Mouse (Mus musculus) MEL (cell line): ENCODE measurements around the gene Dpp4.

Source experiments
- CTCF ChIP-seq, 3 experiments: IDR thresholded peaks in 2 of 3; conservative IDR thresholded peaks in 1 of 3; 2 replicates each; pipeline ENCODE4 v1.5.1; 2011 to 2012; ENCODE audit warnings: low read length in 3 of 3, low read depth in 2 of 3, mild to moderate bottlenecking in 2 of 3, improper control_type of control experiment in 1 of 3, inconsistent platforms in 1 of 3, mixed read lengths in 1 of 3, moderate library complexity in 1 of 3; ENCODE audit not compliant: control insufficient read depth in 1 of 3, insufficient read depth in 1 of 3, poor library complexity in 1 of 3, severe bottlenecking in 1 of 3
- EP300 ChIP-seq, 2 experiments: IDR thresholded peaks; 2 replicates each; pipeline ENCODE4 v1.6.1; 2011; ENCODE audit warnings: improper control_type of control experiment in 2 of 2, low read length in 2 of 2, low read depth in 1 of 2, mild to moderate bottlenecking in 1 of 2
- GABPA ChIP-seq: IDR thresholded peaks from 2 replicates; pipeline ENCODE4 v1.6.1; 2012; ENCODE audit warnings: low read depth, mild to moderate bottlenecking, inconsistent platforms, low read length, improper control_type of control experiment, moderate library complexity
- JUND ChIP-seq: IDR thresholded peaks from 2 replicates; pipeline ENCODE4 v1.6.1; 2011; ENCODE audit warnings: low read depth, mild to moderate bottlenecking, improper control_type of control experiment, low read length
- MAX ChIP-seq: IDR thresholded peaks from 2 replicates; pipeline ENCODE4 v1.6.1; 2011; ENCODE audit warnings: low read length, improper control_type of control experiment
- NELFE ChIP-seq: IDR thresholded peaks from 2 replicates; pipeline ENCODE4 v1.6.1; 2011; ENCODE audit warnings: low read depth, low read length, improper control_type of control experiment
- POLR2A ChIP-seq, 2 experiments: IDR thresholded peaks; 2 replicates each; pipeline ENCODE4 v1.6.1; 2011 to 2012; ENCODE audit warnings: low read length in 2 of 2, mild to moderate bottlenecking in 2 of 2, control low read depth in 1 of 2, improper control_type of control experiment in 1 of 2, low read depth in 1 of 2, moderate library complexity in 1 of 2; ENCODE audit not compliant: control insufficient read depth in 1 of 2, insufficient read depth in 1 of 2, poor library complexity in 1 of 2
- TBP ChIP-seq: IDR thresholded peaks from 2 replicates; pipeline ENCODE4 v1.8.0; 2011; ENCODE audit warnings: low read depth, low read length, improper control_type of control experiment
- ZMIZ1 ChIP-seq: IDR thresholded peaks from 2 replicates; pipeline ENCODE4 v1.6.1; 2012; ENCODE audit warnings: low read depth, mild to moderate bottlenecking, inconsistent platforms, low read length, improper control_type of control experiment, moderate library complexity
- ZNF384 ChIP-seq: IDR thresholded peaks from 2 replicates; pipeline ENCODE4 v1.6.1; 2012; ENCODE audit warnings: low read depth, mild to moderate bottlenecking, inconsistent platforms, low read length, improper control_type of control experiment

DNA sequence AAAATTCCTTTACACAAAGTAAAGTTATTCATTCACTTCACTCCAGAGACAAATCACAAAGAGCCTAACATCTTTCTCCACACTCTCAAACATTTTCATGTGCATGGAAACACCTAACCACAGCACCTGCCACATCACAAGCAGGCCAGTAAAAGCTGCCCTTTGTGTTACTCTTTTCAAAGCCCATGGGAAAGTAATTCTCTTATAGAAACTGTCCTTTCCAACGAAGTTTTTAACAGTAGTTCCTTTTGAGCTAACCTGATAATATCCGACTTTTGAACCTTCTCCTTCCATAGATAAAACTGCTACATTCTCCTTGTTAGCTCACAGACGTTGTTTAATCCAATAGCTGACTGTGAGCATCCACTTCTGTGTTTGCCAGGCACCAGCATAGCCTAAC lies 21.7 kb downstream of the Dpp4 start:
- no peak for TF ChIP-seq GABPA
- no peak for TF ChIP-seq ZNF384
- no peak for TF ChIP-seq CTCF (IDR thresholded peaks at IDR 0.05 in 2 of 3, conservative IDR thresholded peaks at IDR 0.05 in 1 of 3; ENCODE audit: control insufficient read depth in 1 of 3, insufficient read depth in 1 of 3, low read depth in 2 of 3, low read length in 3 of 3, poor library complexity in 1 of 3, severe bottlenecking in 1 of 3)
- TF ChIP-seq ZMIZ1: no peak
- peak; percentile 75 to 90 for TF ChIP-seq EP300 (IDR thresholded peaks at IDR 0.05; ENCODE audit: low read depth in 1 of 2, low read length in 2 of 2)
- no peak for TF ChIP-seq POLR2A (IDR thresholded peaks at IDR 0.05; ENCODE audit: control insufficient read depth in 1 of 2, insufficient read depth in 1 of 2, low read depth in 1 of 2, low read length in 2 of 2, poor library complexity in 1 of 2)
- no peak for TF ChIP-seq JUND
- no peak for TF ChIP-seq MAX
- TF ChIP-seq TBP: no peak
- TF ChIP-seq NELFE: no peak
